Comparison of ENCODE assay signal across 1 mouse cellular context in the genomic region with DNA sequence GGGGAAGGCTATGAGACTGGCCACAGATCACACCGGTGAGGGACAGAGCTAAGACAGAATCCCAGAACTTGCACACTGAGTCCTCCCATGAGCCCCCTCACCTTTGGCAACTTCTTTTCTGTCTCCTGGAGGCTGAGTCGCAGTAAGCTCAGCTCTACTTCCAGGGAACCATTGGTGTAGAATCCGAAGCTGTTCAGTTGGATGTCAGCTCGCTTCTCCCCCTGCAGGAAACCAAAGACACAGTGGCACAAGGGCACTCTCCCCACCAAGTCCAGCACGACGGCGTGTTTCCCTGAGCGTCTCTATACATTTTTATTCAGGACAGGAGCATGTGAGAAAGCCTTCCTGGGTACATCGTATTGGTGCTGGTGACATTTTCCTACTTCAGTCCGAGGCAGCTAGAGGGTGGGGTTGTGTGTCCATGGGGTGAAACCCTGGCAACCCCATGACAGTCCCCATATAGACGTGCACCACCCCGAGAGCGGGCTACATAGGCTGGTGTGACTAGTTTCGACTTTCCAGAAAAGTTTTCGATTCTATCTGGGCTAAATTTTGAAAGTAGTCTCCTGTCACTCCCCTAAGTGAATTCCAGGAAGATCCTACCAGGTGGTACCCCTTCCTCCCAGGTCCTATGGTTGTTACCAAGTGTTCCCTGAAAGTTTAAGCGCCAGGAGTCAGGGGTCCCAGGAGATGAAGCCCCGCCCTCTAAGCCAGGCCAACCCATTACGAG.
TF ChIP-seq lines count a peak whose summit lies in the region.

No protein-coding gene starts in this region.

TF ChIP-seq in CH12.LX, 34 proteins besides CTCF, POLR2A, EP300 and RAD21:
- peak; percentile 66; the same call in 1 of the 2 replicates for TF ChIP-seq MXI1 (IDR thresholded peaks at IDR 0.05; ENCODE audit: low read depth, low read length)
- TF ChIP-seq TBP (conservative IDR thresholded peaks at IDR 0.05; ENCODE audit: low read depth, low read length) = no peak
- TF ChIP-seq MYC (IDR thresholded peaks at IDR 0.05; ENCODE audit: low read depth, low read length) = no peak
- no peak for TF ChIP-seq MAZ (IDR thresholded peaks at IDR 0.05; ENCODE audit: low read depth, low read length)
- TF ChIP-seq SMC3 (IDR thresholded peaks at IDR 0.05; ENCODE audit: low read depth, low read length) = peak; percentile 7; the same call in 1 of the 2 replicates
- no peak for TF ChIP-seq PAX5 (IDR thresholded peaks at IDR 0.05; ENCODE audit: low read length)
- no peak for TF ChIP-seq KAT2A (IDR thresholded peaks at IDR 0.05; ENCODE audit: insufficient replicate concordance, low read length)
- no peak for TF ChIP-seq USF2 (conservative IDR thresholded peaks at IDR 0.05; ENCODE audit: low read depth, low read length)
- no peak for TF ChIP-seq JUND (conservative IDR thresholded peaks at IDR 0.05; ENCODE audit: low read depth, low read length)
- no peak for TF ChIP-seq MEF2A (IDR thresholded peaks at IDR 0.05; ENCODE audit: borderline replicate concordance, low read depth, low read length)
- TF ChIP-seq USF1 (IDR thresholded peaks at IDR 0.05; ENCODE audit: low read depth, low read length) = no peak
- TF ChIP-seq TCF12 (IDR thresholded peaks at IDR 0.05; ENCODE audit: low read depth, low read length) = no peak
- TF ChIP-seq IRF4 (IDR thresholded peaks at IDR 0.05; ENCODE audit: low read depth, low read length) = no peak
- TF ChIP-seq MAFK (IDR thresholded peaks at IDR 0.05; ENCODE audit: insufficient replicate concordance, low read length) = no peak
- TF ChIP-seq SIN3A (IDR thresholded peaks at IDR 0.05; ENCODE audit: low read length) = no peak
- TF ChIP-seq NELFE (IDR thresholded peaks at IDR 0.05; ENCODE audit: low read depth, low read length) = no peak
- TF ChIP-seq ZC3H11A (IDR thresholded peaks at IDR 0.05; ENCODE audit: low read depth, low read length) = no peak
- TF ChIP-seq UBTF (IDR thresholded peaks at IDR 0.05; ENCODE audit: low read depth, low read length) = no peak
- no peak for TF ChIP-seq ZNF384 (IDR thresholded peaks at IDR 0.05; ENCODE audit: low read depth, low read length)
- TF ChIP-seq ETS1 (conservative IDR thresholded peaks at IDR 0.05; ENCODE audit: low read depth, low read length) = no peak
- 0 out of 2 replicates have a peak, but pooled peaks have one; percentile 2 for TF ChIP-seq CHD1 (IDR thresholded peaks at IDR 0.05; ENCODE audit: low read depth, low read length)
